Mouse (Mus musculus) bone marrow macrophage, adult 2 months (primary cell): ENCODE results near the gene Vmn2r18.

Experiments
- CTCF ChIP-seq: IDR thresholded peaks from 2 replicates; pipeline ENCODE4 v1.5.1; 2012; ENCODE audit warnings: low read depth, mild to moderate bottlenecking, low read length, moderate library complexity
- POLR2A ChIP-seq: IDR thresholded peaks from 2 replicates; pipeline ENCODE4 v1.6.1; 2012; ENCODE audit warnings: mild to moderate bottlenecking, low read depth, low read length, borderline replicate concordance

DNA sequence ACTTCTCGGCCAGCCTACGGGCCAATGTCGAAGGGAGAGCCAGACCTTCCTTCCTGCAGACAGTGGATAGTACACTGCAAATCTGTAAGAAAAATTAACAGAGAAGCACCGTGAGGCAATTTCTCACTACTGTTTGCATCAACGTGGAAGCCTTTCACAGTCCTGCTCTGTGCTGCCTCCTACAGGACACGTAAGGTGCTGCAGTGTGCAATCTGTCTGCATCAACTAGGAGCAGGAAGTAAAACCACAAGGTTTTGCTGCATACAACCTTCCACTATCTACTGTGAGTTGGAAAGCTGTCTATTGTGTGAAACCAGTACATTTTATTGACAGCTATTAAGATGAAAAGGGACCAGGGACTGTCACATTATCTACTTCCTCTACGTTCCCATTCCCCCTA lies 39.0 kb upstream of the Vmn2r18 start:
- TF ChIP-seq CTCF = peak; percentile 31; the same call in 1 of the 2 replicates
- TF ChIP-seq POLR2A = no peak
